Mouse (Mus musculus): ENCODE data around the gene 1700001O22Rik. TPM values are rescaled to one million over a fixed set of nuclear protein-coding genes. Genes with fewer than 3 reads are reported as not detected.

Gene 1700001O22Rik
- polyA plus RNA-seq, 1 experiment from 2014 or later: 2.2 TPM

GRCm38 (mm10) chr2:30755985-30756765 is 47.3 kb downstream of the 1700001O22Rik start:
- no peaks in the 10 kb centered on the region for H3K36me3 ChIP-seq (ENCODE audit: control insufficient read depth, insufficient read depth)
- H3K9ac ChIP-seq (ENCODE audit: low read length): no peak overlapping the region
- no peaks in the 10 kb centered on the region for H3K27me3 ChIP-seq (ENCODE audit: control insufficient read depth, insufficient read depth, low read length)
- H3K4me3 ChIP-seq (ENCODE audit: low read length): no peak overlapping the region
- 86% methylated on average over 6 of the region's 6 CpGs for WGBS
- H3K27ac ChIP-seq (ENCODE audit: low read length): no peak overlapping the region
- H3K4me1 ChIP-seq (ENCODE audit: control insufficient read depth, insufficient read depth, low read length): peaks cover 35% of the 10 kb centered on the region
- ATAC-seq (replicated peaks; ENCODE audit: extremely low read depth, insufficient read depth, low FRiP score): no peak
- peaks cover 3% of the 10 kb centered on the region; the same call in 1 of the 2 replicates for H3K9me3 ChIP-seq (replicated peaks; ENCODE audit: control insufficient read depth, low read length)
- H3K4me2 ChIP-seq (ENCODE audit: low read depth, low read length): no peak overlapping the region

- no peak overlapping the region for H3K27ac ChIP-seq (ENCODE audit: low read length)
- 86% methylated on average over 3 of the region's 3 CpGs for WGBS
- peaks cover 3% of the 10 kb centered on the region; the same call in 1 of the 2 replicates for H3K9me3 ChIP-seq (replicated peaks; ENCODE audit: control insufficient read depth, low read length)
- ATAC-seq (replicated peaks; ENCODE audit: extremely low read depth, insufficient read depth, low FRiP score): no peak
- no peak overlapping the region for H3K4me2 ChIP-seq (ENCODE audit: low read depth, low read length)
- H3K27me3 ChIP-seq (ENCODE audit: control insufficient read depth, insufficient read depth, low read length): no peaks in the 10 kb centered on the region
- no peak overlapping the region for H3K9ac ChIP-seq (ENCODE audit: low read length)
- H3K4me1 ChIP-seq (ENCODE audit: control insufficient read depth, insufficient read depth, low read length): peaks cover 28% of the 10 kb centered on the region
- no peak overlapping the region for H3K4me3 ChIP-seq (ENCODE audit: low read length)
- H3K36me3 ChIP-seq (ENCODE audit: control insufficient read depth, insufficient read depth): no peaks in the 10 kb centered on the region
Measured at GRCm38 (mm10) chr2:30754831-30755230, 48.6 kb downstream of the 1700001O22Rik start.

- H3K36me3 ChIP-seq (ENCODE audit: control insufficient read depth, insufficient read depth): no peaks in the 10 kb centered on the region
- 32% methylated on average over 18 of the region's 18 CpGs for WGBS
- peaks cover 3% of the 10 kb centered on the region; the same call in 1 of the 2 replicates for H3K9me3 ChIP-seq (replicated peaks; ENCODE audit: control insufficient read depth, low read length)
- ATAC-seq (replicated peaks; ENCODE audit: extremely low read depth, insufficient read depth, low FRiP score): peak; percentile 42
- H3K9ac ChIP-seq (ENCODE audit: low read length): peak overlapping the region; percentile 60
- no peak overlapping the region for H3K4me3 ChIP-seq (ENCODE audit: low read length)
- peaks cover 14% of the 10 kb centered on the region for H3K4me1 ChIP-seq (ENCODE audit: control insufficient read depth, insufficient read depth, low read length)
- H3K27ac ChIP-seq (ENCODE audit: low read length): peak overlapping the region; percentile 42; the same call in 1 of the 2 replicates
- no peaks in the 10 kb centered on the region for H3K27me3 ChIP-seq (ENCODE audit: control insufficient read depth, insufficient read depth, low read length)
- no peak overlapping the region; the same call in 1 of the 2 replicates for H3K4me2 ChIP-seq (ENCODE audit: low read depth, low read length)
Measured at GRCm38 (mm10) chr2:30753219-30753618, 50.2 kb downstream of the 1700001O22Rik start.

GRCm38 (mm10) chr2:30752471-30752870 is 51.0 kb downstream of the 1700001O22Rik start:
- no peaks in the 10 kb centered on the region for H3K27me3 ChIP-seq (ENCODE audit: control insufficient read depth, insufficient read depth, low read length)
- H3K4me1 ChIP-seq (ENCODE audit: control insufficient read depth, insufficient read depth, low read length): peaks cover 8% of the 10 kb centered on the region
- H3K27ac ChIP-seq (ENCODE audit: low read length): no peak overlapping the region
- peaks cover 3% of the 10 kb centered on the region; the same call in 1 of the 2 replicates for H3K9me3 ChIP-seq (replicated peaks; ENCODE audit: control insufficient read depth, low read length)
- 96% methylated on average over 5 of the region's 5 CpGs for WGBS
- H3K9ac ChIP-seq (ENCODE audit: low read length): no peak overlapping the region
- no peak overlapping the region for H3K4me2 ChIP-seq (ENCODE audit: low read depth, low read length)
- H3K4me3 ChIP-seq (ENCODE audit: low read length): no peak overlapping the region
- H3K36me3 ChIP-seq (ENCODE audit: control insufficient read depth, insufficient read depth): no peaks in the 10 kb centered on the region
- ATAC-seq (replicated peaks; ENCODE audit: extremely low read depth, insufficient read depth, low FRiP score): no peak

GRCm38 (mm10) chr2:30750025-30750424 is 53.4 kb downstream of the 1700001O22Rik start:
- peak overlapping the region; percentile 53 for H3K27ac ChIP-seq (ENCODE audit: low read length)
- H3K9me3 ChIP-seq (replicated peaks; ENCODE audit: control insufficient read depth, low read length): no peaks in the 10 kb centered on the region
- H3K27me3 ChIP-seq (ENCODE audit: control insufficient read depth, insufficient read depth, low read length): no peaks in the 10 kb centered on the region
- H3K4me2 ChIP-seq (ENCODE audit: low read depth, low read length): no peak overlapping the region
- no peak overlapping the region for H3K9ac ChIP-seq (ENCODE audit: low read length)
- no peaks in the 10 kb centered on the region for H3K36me3 ChIP-seq (ENCODE audit: control insufficient read depth, insufficient read depth)
- peaks cover 8% of the 10 kb centered on the region for H3K4me1 ChIP-seq (ENCODE audit: control insufficient read depth, insufficient read depth, low read length)
- H3K4me3 ChIP-seq (ENCODE audit: low read length): no peak overlapping the region
- ATAC-seq (replicated peaks; ENCODE audit: extremely low read depth, insufficient read depth, low FRiP score): no peak
- 66% methylated on average over 5 of the region's 5 CpGs for WGBS

- no peak overlapping the region for H3K27ac ChIP-seq (ENCODE audit: low read length)
- no peak for ATAC-seq (replicated peaks; ENCODE audit: extremely low read depth, insufficient read depth, low FRiP score)
- no peaks in the 10 kb centered on the region for H3K36me3 ChIP-seq (ENCODE audit: control insufficient read depth, insufficient read depth)
- H3K4me2 ChIP-seq (ENCODE audit: low read depth, low read length): no peak overlapping the region
- no peak overlapping the region for H3K9ac ChIP-seq (ENCODE audit: low read length)
- peaks cover 18% of the 10 kb centered on the region for H3K4me1 ChIP-seq (ENCODE audit: control insufficient read depth, insufficient read depth, low read length)
- H3K27me3 ChIP-seq (ENCODE audit: control insufficient read depth, insufficient read depth, low read length): no peaks in the 10 kb centered on the region
- H3K4me3 ChIP-seq (ENCODE audit: low read length): no peak overlapping the region
- H3K9me3 ChIP-seq (replicated peaks; ENCODE audit: control insufficient read depth, low read length): no peaks in the 10 kb centered on the region
- 86% methylated on average over 4 of the region's 4 CpGs for WGBS
Measured at GRCm38 (mm10) chr2:30747602-30748162, 55.8 kb downstream of the 1700001O22Rik start.

Other genes with a start within 250 kb of the 1700001O22Rik start
- gene Cstad, start 208.6 kb downstream of the 1700001O22Rik start, polyA plus RNA-seq (2015; fragmentation: Nextera tagmentation; extraction: Ambion mirVana): 1.4 TPM in 2 replicates
- 90.0 and 90.4 TPM in 2 replicates for gene Ntmt1, start 4.2 kb upstream of the 1700001O22Rik start, polyA plus RNA-seq (2015; fragmentation: Nextera tagmentation; extraction: Ambion mirVana)
- gene Asb6, start 26.7 kb upstream of the 1700001O22Rik start, polyA plus RNA-seq (2015; fragmentation: Nextera tagmentation; extraction: Ambion mirVana): 20.1 and 22.5 TPM in 2 replicates
- 10.8 and 13.9 TPM in 2 replicates for gene Prrx2, start 31.3 kb upstream of the 1700001O22Rik start, polyA plus RNA-seq (2015; fragmentation: Nextera tagmentation; extraction: Ambion mirVana)
- gene Ptges, start 126.2 kb upstream of the 1700001O22Rik start, polyA plus RNA-seq (2015; fragmentation: Nextera tagmentation; extraction: Ambion mirVana): 1.8 and 2.8 TPM in 2 replicates
- 22.8 and 26.3 TPM in 2 replicates for gene Tor1b, start 149.3 kb upstream of the 1700001O22Rik start, polyA plus RNA-seq (2015; fragmentation: Nextera tagmentation; extraction: Ambion mirVana)
- gene Tor1a, start 164.3 kb upstream of the 1700001O22Rik start, polyA plus RNA-seq (2015; fragmentation: Nextera tagmentation; extraction: Ambion mirVana): 50.9 and 53.0 TPM in 2 replicates
- gene BC005624, start 178.5 kb upstream of the 1700001O22Rik start, polyA plus RNA-seq (2015; fragmentation: Nextera tagmentation; extraction: Ambion mirVana): 38.1 and 42.5 TPM in 2 replicates
- gene Usp20, start 178.6 kb upstream of the 1700001O22Rik start, polyA plus RNA-seq (2015; fragmentation: Nextera tagmentation; extraction: Ambion mirVana): 41.7 and 49.3 TPM in 2 replicates

Data from heart, embryonic 16.5 days (tissue).